ENCODE assay signal across 10 mouse cellular contexts in the genomic region with DNA sequence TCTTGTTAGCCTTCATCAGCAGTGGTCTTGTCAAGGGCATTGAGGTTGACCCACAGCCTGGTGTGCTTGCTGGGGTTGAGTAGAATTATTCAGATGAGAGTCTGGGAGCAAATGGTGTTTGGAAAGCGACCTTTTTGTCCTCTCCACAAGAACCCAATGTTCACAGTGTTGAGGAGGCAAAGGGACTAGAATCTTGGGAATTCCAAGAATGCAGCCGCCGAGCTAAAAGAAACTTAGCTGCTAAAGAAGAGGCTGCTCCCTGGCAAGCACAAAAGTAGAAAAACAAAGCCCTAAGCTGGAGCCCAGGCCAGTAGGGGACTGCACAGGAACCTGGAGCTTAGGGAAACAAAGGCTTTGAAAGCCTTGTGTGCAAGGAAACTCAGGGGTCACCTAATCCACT.
DNase-seq lines count a peak whose midpoint lies in the region; ATAC-seq and TF ChIP-seq lines count a peak whose summit lies in the region.
"Had no signal": no experiment of that assay in that cellular context is flagged by ENCODE, and none has a peak within 500 bp of the region (broad histone marks: within the 10 kb centered on the region; RNA-seq: fewer than 3 reads in every experiment).

No protein-coding gene starts in this region.

- no peak for TF ChIP-seq POLR2A in brain, embryonic 14.5 days (IDR thresholded peaks at IDR 0.05; ENCODE audit: borderline replicate concordance, extremely low read depth, insufficient read depth, insufficient read length, poor library complexity, severe bottlenecking)

- WGBS in heart, embryonic 16.5 days = 5% methylated on average over 3 of the region's 3 CpGs
- 1% methylated on average over 3 of the region's 3 CpGs for WGBS in midbrain, embryonic 11.5 days

- no peak for DNase-seq in heart, postnatal 4 days
- peak; percentile 53 for DNase-seq in brain, embryonic 14.5 days (ENCODE audit: low read depth)
- DNase-seq in kidney, adult 9 months = peak; percentile 44
- DNase-seq in midbrain, embryonic 11.5 days (ENCODE audit: low spot score, missing footprints) = peak; percentile 89
- no peak for DNase-seq in right cerebral cortex, postnatal 14 days
- no peak for DNase-seq in cerebellum, adult 18-20 months
- no peak for DNase-seq in spleen, postnatal 36 days (ENCODE audit: low spot score in 2 of 2)
- DNase-seq: thymus, postnatal 25 days had no signal

- no peak overlapping the region for H3K4me2 ChIP-seq in heart, embryonic 16.5 days (ENCODE audit: low read depth, low read length)
- H3K4me2 ChIP-seq in midbrain, embryonic 11.5 days = no peak overlapping the region; the same call in 1 of the 2 replicates
- H3K4me2 ChIP-seq: embryonic facial prominence, embryonic 15.5 days had no signal

- no peaks in the 10 kb centered on the region for H3K9me3 ChIP-seq in heart, embryonic 16.5 days (replicated peaks; ENCODE audit: control insufficient read depth, low read length)
- no peaks in the 10 kb centered on the region for H3K9me3 ChIP-seq in midbrain, embryonic 11.5 days (ENCODE audit: control insufficient read depth, low read length)
- H3K9me3 ChIP-seq: embryonic facial prominence, embryonic 15.5 days had no signal

- H3K4me1 ChIP-seq in heart, embryonic 16.5 days (ENCODE audit: control insufficient read depth, insufficient read depth, low read length) = peaks cover 6% of the 10 kb centered on the region
- peaks cover 14% of the 10 kb centered on the region for H3K4me1 ChIP-seq in midbrain, embryonic 11.5 days (ENCODE audit: control insufficient read depth, insufficient read depth, low read length)

- no peak for TF ChIP-seq CTCF in brain, embryonic 14.5 days (IDR thresholded peaks at IDR 0.05; ENCODE audit: borderline replicate concordance, extremely low read depth, insufficient read depth, insufficient read length)

- no peak overlapping the region for H3K4me3 ChIP-seq in heart, embryonic 16.5 days (ENCODE audit: low read length)
- no peak overlapping the region for H3K4me3 ChIP-seq in midbrain, embryonic 11.5 days (ENCODE audit: low read depth, low read length)
- H3K4me3 ChIP-seq: embryonic facial prominence, embryonic 15.5 days had no signal

- ATAC-seq in heart, embryonic 16.5 days (replicated peaks; ENCODE audit: extremely low read depth, insufficient read depth, low FRiP score) = peak; percentile 32; the same call in 1 of the 2 replicates
- ATAC-seq in midbrain, embryonic 11.5 days (ENCODE audit: low FRiP score) = no peak; the same call in 1 of the 2 replicates

- H3K9ac ChIP-seq in heart, embryonic 16.5 days (ENCODE audit: low read length) = no peak overlapping the region
- no peak overlapping the region for H3K9ac ChIP-seq in midbrain, embryonic 11.5 days (ENCODE audit: low read length)
- H3K9ac ChIP-seq: embryonic facial prominence, embryonic 15.5 days had no signal

- no peak overlapping the region; the same call in 1 of the 2 replicates for H3K27ac ChIP-seq in heart, embryonic 16.5 days (ENCODE audit: low read length)
- peak overlapping the region; percentile 48; the same call in 1 of the 2 replicates for H3K27ac ChIP-seq in midbrain, embryonic 11.5 days (ENCODE audit: low read depth, low read length)
- H3K27ac ChIP-seq: embryonic facial prominence, embryonic 15.5 days had no signal

- no peaks in the 10 kb centered on the region for H3K36me3 ChIP-seq in heart, embryonic 16.5 days (ENCODE audit: control insufficient read depth, insufficient read depth)
- H3K36me3 ChIP-seq in midbrain, embryonic 11.5 days (ENCODE audit: control insufficient read depth, insufficient read depth, low read length) = no peaks in the 10 kb centered on the region
- H3K36me3 ChIP-seq: embryonic facial prominence, embryonic 15.5 days had no signal

- H3K27me3 ChIP-seq in heart, embryonic 16.5 days (ENCODE audit: control insufficient read depth, insufficient read depth, low read length) = no peaks in the 10 kb centered on the region
- no peaks in the 10 kb centered on the region for H3K27me3 ChIP-seq in midbrain, embryonic 11.5 days (ENCODE audit: control insufficient read depth, insufficient read depth, low read length)
- H3K27me3 ChIP-seq: embryonic facial prominence, embryonic 15.5 days had no signal

Comparison
In these comparisons a context has a peak if more than half of its experiments do, and no peak if none do; other contexts are left out.
1. DNase-seq: peak in brain, embryonic 14.5 days (single experiment), kidney, adult 9 months (single experiment) and midbrain, embryonic 11.5 days (single experiment); none in heart, postnatal 4 days (single experiment), right cerebral cortex, postnatal 14 days (single experiment), cerebellum, adult 18-20 months (0 of 2) and spleen, postnatal 36 days (0 of 2).